Mouse (Mus musculus) CD4-positive, CD25-positive, alpha-beta regulatory T cell, adult 2 months (primary cell): ENCODE data around the gene Ube2c.

ENCODE experiments used
- DNase-seq: peaks from one replicate; pipeline ENCODE4 v3.0.0-alpha.2; 2012; ENCODE audit warnings: low read depth, low spot score

The Ube2c gene

GRCm38 (mm10) chr2:164822636-164823165 is 53.0 kb downstream of the Ube2c start, which contains the start of gene Zswim1:
Gene Zswim1, plus strand, starts transcription at chr2:164822686.
- DNase-seq, result peak; percentile 99

- no peak for DNase-seq
Measured at GRCm38 (mm10) chr2:164823181-164823585, 53.5 kb downstream of the Ube2c start.

- DNase-seq, result no peak
Measured at GRCm38 (mm10) chr2:164823969-164824368, 54.3 kb downstream of the Ube2c start.

- no peak for DNase-seq
Measured at GRCm38 (mm10) chr2:164825521-164825920, 55.8 kb downstream of the Ube2c start.

- no peak for DNase-seq
Measured at GRCm38 (mm10) chr2:164827146-164827850, 57.6 kb downstream of the Ube2c start.
